Mouse (Mus musculus): ENCODE results near the gene Depdc7. TPM values are rescaled to one million over a fixed set of nuclear protein-coding genes. Genes with fewer than 3 reads are reported as not detected.

Gene Depdc7
- 1.6 and 2.2 TPM in 2 replicates for polyA plus RNA-seq (2012; rRNA removed)

DNA sequence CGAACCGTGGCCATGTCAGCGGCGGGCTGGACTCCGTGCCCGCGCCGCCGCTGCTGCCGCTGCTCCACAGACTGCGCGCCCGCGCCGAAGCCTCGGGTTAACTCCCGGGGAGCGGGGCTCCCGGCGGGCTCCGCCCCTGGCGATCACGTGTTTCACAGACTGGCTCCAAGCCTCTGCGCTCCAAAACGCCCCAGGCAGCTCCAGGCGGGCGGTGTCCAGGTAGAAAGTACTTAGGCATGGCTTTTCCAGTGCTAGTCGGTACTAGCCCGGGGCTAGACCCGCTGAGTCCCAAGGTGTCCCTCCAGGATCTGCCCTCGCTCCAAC is at the start of gene Depdc7:
Gene Depdc7, minus strand, starts transcription at position 138 of the 324 bp plus-strand sequence.
- peak; percentile 84 for DNase-seq (ENCODE audit: low read depth)
- TF ChIP-seq POLR2A (IDR thresholded peaks at IDR 0.05; ENCODE audit: borderline replicate concordance, extremely low read depth, insufficient read depth, insufficient read length, poor library complexity, severe bottlenecking) (0 out of 2 replicates have a peak, but pooled peaks have one; percentile 24), CTCF (IDR thresholded peaks at IDR 0.05; ENCODE audit: borderline replicate concordance, extremely low read depth, insufficient read depth, insufficient read length) (no peak)

DNA sequence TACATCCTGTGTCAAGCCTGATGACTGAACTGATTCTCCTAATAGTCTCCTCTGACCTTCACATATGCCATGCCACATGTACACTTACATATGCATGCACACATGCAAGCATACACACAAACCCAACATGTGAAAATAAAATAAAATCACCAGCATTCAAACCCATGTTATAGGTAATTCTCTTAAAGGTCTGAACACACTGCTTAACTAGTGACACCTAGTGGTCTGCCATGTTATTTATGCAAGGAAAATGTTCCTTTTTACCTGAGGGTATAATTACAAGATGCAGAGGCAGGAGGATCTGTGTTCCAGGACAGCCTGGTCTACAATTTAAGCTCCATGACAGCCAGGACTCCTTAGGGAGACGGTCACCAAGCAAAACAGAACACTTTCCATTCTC is 32.1 kb upstream of the Depdc7 start:
- TF ChIP-seq POLR2A (IDR thresholded peaks at IDR 0.05; ENCODE audit: borderline replicate concordance, extremely low read depth, insufficient read depth, insufficient read length, poor library complexity, severe bottlenecking) (no peak), CTCF (IDR thresholded peaks at IDR 0.05; ENCODE audit: borderline replicate concordance, extremely low read depth, insufficient read depth, insufficient read length) (no peak)
- DNase-seq (ENCODE audit: low read depth), result peak; percentile 75

DNA sequence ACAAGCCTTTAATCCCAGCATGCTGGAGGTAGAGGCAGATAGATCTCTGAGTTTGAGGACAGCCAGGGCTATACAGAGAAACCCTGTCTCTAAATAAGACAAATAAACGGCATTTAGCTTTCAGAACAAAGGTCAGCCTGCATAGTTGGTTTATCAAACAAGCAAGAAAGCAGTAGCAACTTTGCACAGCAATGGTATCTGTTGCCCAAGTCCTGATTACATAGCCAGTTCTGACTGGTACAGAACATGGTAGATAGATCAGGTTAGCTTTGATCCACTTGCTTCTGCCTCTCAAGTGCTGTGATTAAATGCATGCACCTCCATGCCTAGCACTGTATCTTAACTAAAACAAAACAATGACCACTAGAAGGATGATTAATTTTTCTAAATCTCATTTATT is 26.0 kb upstream of the Depdc7 start:
- no peak for DNase-seq (ENCODE audit: low read depth)

DNA sequence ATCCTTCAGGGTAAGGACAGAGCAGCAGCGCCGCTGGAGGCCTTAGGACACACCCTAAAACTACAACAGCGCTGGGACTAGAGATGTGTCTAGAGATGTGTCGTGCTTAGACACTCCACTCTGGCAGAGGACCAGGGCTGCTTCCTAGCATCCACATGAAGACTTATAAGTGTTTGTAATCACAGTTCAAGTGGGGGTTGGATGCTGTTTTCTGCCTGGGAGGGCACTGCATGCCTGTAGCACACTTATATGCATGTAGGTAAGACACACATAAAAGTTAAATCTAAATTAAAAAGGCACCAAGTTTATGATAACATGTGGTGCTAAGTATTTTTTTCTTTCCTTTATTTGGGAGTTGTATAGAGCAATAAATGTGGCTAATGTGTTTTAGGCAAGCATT is 21.3 kb upstream of the Depdc7 start:
- no peak for TF ChIP-seq CTCF (IDR thresholded peaks at IDR 0.05; ENCODE audit: borderline replicate concordance, extremely low read depth, insufficient read depth, insufficient read length)
- TF ChIP-seq POLR2A (IDR thresholded peaks at IDR 0.05; ENCODE audit: borderline replicate concordance, extremely low read depth, insufficient read depth, insufficient read length, poor library complexity, severe bottlenecking), result no peak
- no peak for DNase-seq (ENCODE audit: low read depth)

More for the DNA sequence above, 26.0 kb upstream of the Depdc7 start:
- TF ChIP-seq POLR2A (IDR thresholded peaks at IDR 0.05; ENCODE audit: borderline replicate concordance, extremely low read depth, insufficient read depth, insufficient read length, poor library complexity, severe bottlenecking), result no peak

DNA sequence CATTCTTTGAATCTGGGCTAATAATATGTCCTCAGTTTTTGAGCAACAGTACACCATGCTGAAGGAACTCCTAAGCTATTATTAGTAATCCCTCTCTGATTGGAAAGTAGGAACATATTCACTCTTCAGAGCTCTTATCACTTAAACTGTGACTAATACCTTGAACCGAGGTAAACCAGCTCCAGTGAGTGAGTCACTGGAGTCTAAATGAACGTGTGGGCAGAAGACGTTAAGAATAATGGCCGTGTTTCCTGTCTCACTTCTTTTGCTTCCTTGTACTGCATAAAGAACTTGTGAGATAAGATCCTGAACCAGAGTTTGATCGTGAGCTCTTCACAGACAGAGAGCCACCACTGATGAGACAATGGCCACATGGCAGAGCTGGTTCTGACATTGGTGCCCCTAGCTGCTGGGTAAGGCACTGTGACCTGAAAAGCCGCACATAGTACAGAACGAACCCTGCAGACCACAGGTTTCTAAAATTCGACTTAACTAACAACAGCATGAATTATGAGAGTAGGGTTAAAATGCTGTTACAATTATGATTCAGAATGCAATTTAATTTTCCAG is 20.5 kb upstream of the Depdc7 start:
- no peak for DNase-seq (ENCODE audit: low read depth)
- TF ChIP-seq POLR2A (IDR thresholded peaks at IDR 0.05; ENCODE audit: borderline replicate concordance, extremely low read depth, insufficient read depth, insufficient read length, poor library complexity, severe bottlenecking) (no peak), CTCF (IDR thresholded peaks at IDR 0.05; ENCODE audit: borderline replicate concordance, extremely low read depth, insufficient read depth, insufficient read length) (no peak)

DNA sequence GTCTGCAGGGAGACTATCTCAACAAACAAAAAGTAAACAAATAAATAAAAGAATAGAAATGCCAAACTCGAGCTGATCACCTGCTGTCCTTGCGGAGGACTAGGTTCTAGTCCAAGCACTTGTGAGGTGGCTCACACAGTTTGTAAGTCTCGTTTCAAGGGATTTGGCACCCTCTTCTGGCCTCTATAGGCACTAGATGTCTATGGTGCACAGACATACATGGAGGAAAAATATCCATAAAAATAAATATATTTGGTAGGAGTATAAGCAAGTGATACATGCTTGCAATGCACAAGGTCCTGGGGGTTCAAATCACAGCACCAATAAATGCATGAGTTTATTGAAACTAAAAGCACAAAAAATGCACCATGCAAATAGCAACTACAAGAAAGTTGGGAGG is 7.9 kb upstream of the Depdc7 start:
- TF ChIP-seq CTCF (IDR thresholded peaks at IDR 0.05; ENCODE audit: borderline replicate concordance, extremely low read depth, insufficient read depth, insufficient read length), result peak; percentile 38; the same call in 1 of the 2 replicates
- TF ChIP-seq POLR2A (IDR thresholded peaks at IDR 0.05; ENCODE audit: borderline replicate concordance, extremely low read depth, insufficient read depth, insufficient read length, poor library complexity, severe bottlenecking), result no peak
- DNase-seq (ENCODE audit: low read depth), result peak; percentile 55

DNA sequence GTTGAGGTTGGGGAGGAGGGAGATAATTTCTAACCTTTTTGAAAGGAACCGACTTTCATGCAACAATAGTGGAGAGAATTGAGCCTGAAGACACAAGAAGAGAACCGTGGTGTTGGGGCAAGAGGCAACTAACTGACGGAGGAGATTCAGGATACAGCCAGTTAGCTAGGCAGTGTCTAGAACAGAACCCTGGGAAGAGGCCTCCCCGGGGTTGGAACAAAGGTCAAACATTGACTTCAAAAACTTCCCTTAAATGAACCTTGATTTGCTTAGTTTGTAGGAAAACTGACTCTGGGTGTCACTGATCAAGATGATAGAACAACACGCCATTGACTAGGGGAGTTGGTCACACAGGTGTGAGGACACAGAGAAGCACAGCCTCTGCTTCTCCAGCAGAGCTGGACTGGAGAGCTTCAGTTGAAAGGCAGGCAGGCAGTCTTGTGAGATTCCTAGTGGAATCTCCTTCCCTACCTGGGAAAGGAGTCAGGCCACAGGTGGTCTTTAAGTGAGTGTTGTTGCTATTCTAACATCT is 6.0 kb upstream of the Depdc7 start:
- no peak for TF ChIP-seq POLR2A (IDR thresholded peaks at IDR 0.05; ENCODE audit: borderline replicate concordance, extremely low read depth, insufficient read depth, insufficient read length, poor library complexity, severe bottlenecking)
- TF ChIP-seq CTCF (IDR thresholded peaks at IDR 0.05; ENCODE audit: borderline replicate concordance, extremely low read depth, insufficient read depth, insufficient read length), result no peak
- DNase-seq (ENCODE audit: low read depth), result no peak

DNA sequence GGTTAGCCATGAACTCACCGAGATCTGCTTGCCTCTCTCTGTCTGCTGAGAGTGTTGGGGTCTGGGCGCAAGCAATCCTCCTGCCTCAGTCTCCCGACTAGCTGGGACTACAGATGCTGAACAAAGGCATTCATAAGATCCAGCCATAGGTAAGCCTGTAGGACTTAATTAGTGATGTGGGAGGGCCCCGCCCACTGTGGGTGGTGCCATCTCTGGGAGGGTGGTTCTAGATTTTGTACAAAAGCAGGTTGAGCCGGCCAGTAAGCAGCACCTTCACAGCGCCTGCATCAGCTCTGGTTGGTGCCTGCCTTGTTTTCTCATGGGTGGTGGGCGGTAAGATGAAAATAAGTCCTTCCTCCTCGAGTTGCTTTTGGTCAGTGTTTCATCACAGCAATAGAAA is 3.6 kb upstream of the Depdc7 start:
- TF ChIP-seq CTCF (IDR thresholded peaks at IDR 0.05; ENCODE audit: borderline replicate concordance, extremely low read depth, insufficient read depth, insufficient read length) (no peak), POLR2A (IDR thresholded peaks at IDR 0.05; ENCODE audit: borderline replicate concordance, extremely low read depth, insufficient read depth, insufficient read length, poor library complexity, severe bottlenecking) (no peak)
- DNase-seq (ENCODE audit: low read depth), result no peak

DNA sequence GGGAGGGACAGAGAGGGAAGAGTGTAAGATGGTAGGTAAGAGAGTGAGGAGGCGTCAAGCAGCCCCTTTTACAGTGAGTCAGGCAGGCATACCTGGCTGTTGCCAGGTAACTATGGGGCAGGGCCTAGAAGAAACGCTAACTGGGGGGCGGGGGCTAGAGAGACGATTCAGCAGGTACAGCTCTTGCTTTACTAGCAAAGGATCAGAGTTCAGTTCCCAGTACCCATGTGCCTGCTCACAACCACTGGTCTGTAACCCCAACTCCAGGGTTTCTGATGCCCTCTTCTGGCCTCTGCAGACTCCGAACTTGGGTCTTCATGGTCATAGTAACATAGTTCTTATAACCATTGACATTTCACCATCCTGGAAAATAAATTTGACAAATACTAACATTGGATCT is 1.3 kb upstream of the Depdc7 start:
- no peak for DNase-seq (ENCODE audit: low read depth)
- no peak for TF ChIP-seq POLR2A (IDR thresholded peaks at IDR 0.05; ENCODE audit: borderline replicate concordance, extremely low read depth, insufficient read depth, insufficient read length, poor library complexity, severe bottlenecking)
- TF ChIP-seq CTCF (IDR thresholded peaks at IDR 0.05; ENCODE audit: borderline replicate concordance, extremely low read depth, insufficient read depth, insufficient read length), result no peak

DNA sequence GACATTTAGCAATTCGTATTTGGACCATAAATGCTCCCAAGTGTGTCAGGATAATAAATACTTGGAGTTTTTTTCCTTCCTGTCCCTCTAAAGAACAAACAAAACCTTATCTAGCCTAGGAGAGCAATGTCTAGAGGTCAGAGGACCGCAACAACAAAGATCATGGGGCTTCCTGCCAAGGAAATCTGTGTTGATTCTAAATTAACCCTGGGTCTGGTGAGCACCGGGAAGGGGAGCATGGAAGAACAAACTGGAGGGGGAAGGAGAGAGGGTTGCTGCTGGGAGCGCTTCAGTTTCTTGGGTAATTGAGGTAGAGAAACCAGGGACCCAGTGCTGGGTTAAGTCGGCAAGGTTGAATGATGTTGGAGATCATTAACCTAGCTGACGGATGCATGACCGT is 482 bp upstream of the Depdc7 start:
- TF ChIP-seq CTCF (IDR thresholded peaks at IDR 0.05; ENCODE audit: borderline replicate concordance, extremely low read depth, insufficient read depth, insufficient read length) (no peak), POLR2A (IDR thresholded peaks at IDR 0.05; ENCODE audit: borderline replicate concordance, extremely low read depth, insufficient read depth, insufficient read length, poor library complexity, severe bottlenecking) (no peak)
- peak; percentile 20 for DNase-seq (ENCODE audit: low read depth)

DNA sequence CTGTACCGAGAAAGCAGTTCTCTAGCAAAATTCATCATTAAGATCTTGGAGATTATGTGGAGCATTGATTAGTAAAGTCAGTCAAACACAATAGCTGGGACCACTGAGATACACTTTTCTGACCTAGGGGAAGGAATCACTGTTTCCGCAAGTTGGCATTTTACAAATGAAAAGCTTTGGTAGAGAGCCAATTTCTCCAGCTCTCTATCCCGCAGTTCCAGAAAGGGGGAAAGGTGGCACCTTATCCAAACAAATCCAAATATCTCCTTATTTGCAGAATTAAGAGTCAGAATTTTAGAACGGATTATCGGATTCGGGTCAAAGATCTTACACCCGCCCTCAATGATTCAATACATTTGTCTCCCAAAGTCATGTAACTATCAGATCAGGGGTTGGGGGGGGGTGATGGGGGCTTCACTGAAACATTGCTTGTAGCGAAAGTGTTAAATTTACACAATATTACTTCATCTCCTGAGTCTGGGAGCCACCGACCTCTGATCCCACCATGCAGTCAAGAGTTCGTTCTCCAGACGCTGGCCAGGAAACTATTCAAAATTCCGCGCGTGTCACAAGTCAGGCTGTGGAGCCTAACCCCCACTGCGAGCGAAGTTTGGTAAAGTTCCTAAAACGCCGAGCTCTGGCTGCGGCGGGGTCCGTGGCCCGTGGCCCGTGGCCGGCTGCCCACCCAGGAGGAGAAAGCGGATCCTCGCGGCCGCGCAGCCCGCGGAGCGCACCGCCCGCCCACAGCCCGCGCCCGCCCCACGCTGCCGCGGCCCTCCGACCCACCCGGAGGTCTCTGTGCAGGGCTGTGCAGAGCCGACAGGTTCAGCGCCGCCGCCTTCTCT is 560 bp downstream of the Depdc7 start:
- DNase-seq (ENCODE audit: low read depth), result peak; percentile 10
- TF ChIP-seq CTCF (IDR thresholded peaks at IDR 0.05; ENCODE audit: borderline replicate concordance, extremely low read depth, insufficient read depth, insufficient read length), result no peak
- no peak for TF ChIP-seq POLR2A (IDR thresholded peaks at IDR 0.05; ENCODE audit: borderline replicate concordance, extremely low read depth, insufficient read depth, insufficient read length, poor library complexity, severe bottlenecking)
